Mouse (Mus musculus) neural tube, embryonic 12.5 days (tissue): Measurements from ENCODE around the gene Acp7. TPM values are rescaled to one million over a fixed set of nuclear protein-coding genes. Genes with fewer than 3 reads are reported as not detected.

ENCODE experiments used
- ATAC-seq: fragments of 200-750 bp; cut with Nextera tagmentation; 2 replicates; pipeline ENCODE4 v1.8.0; 2017; ENCODE audit warnings: low read depth, mild to moderate bottlenecking, moderate TSS enrichment, moderate library complexity; ENCODE audit not compliant: low FRiP score
- H3K27ac ChIP-seq: fragments of 300-500 bp; sonication (generic); 2 replicates; pipeline ENCODE4 v1.5.1; 2016
- H3K27me3 ChIP-seq: fragments of 300-500 bp; sonication (generic); replicated peaks from 2 replicates; pipeline ENCODE4 v1.6.1; 2016; ENCODE audit warnings: mild to moderate bottlenecking
- H3K36me3 ChIP-seq: fragments of 300-500 bp; sonication (generic); 2 replicates; pipeline ENCODE4 v1.6.1; 2016; ENCODE audit warnings: mild to moderate bottlenecking
- H3K4me1 ChIP-seq: fragments of 300-500 bp; sonication (generic); 2 replicates; pipeline ENCODE4 v1.6.1; 2016
- H3K4me2 ChIP-seq: fragments of 300-500 bp; sonication (generic); replicated peaks from 2 replicates; pipeline ENCODE4 v1.6.1; 2016; ENCODE audit warnings: mild to moderate bottlenecking
- H3K4me3 ChIP-seq: fragments of 300-500 bp; sonication (generic); 2 replicates; pipeline ENCODE4 v1.5.1; 2016
- H3K9ac ChIP-seq: fragments of 300-500 bp; sonication (generic); 2 replicates; pipeline ENCODE4 v1.6.1; 2016; ENCODE audit warnings: mild to moderate bottlenecking
- H3K9me3 ChIP-seq: fragments of 300-500 bp; sonication (generic); 2 replicates; pipeline ENCODE4 v1.6.1; 2016; ENCODE audit warnings: mild to moderate bottlenecking
- WGBS: fragments of 180-500 bp; shearing (Covaris S2); methylation state at CpG from one replicate; pipeline ENCODE4 v1.1.7; 2016; 5-methylcytosine and 5-hydroxymethylcytosine counted together
- polyA plus RNA-seq: library from polyadenylated mRNA; unstranded; fragments of >200 nt; fragmentation: Nextera tagmentation; extraction: Ambion mirVana; gene quantifications from 2 replicates; pipeline ENCODE4 v1.2.1, GENCODE M21; 2016

The Acp7 gene
- polyA plus RNA-seq, 1 experiment from 2014 or later = not detected

DNA sequence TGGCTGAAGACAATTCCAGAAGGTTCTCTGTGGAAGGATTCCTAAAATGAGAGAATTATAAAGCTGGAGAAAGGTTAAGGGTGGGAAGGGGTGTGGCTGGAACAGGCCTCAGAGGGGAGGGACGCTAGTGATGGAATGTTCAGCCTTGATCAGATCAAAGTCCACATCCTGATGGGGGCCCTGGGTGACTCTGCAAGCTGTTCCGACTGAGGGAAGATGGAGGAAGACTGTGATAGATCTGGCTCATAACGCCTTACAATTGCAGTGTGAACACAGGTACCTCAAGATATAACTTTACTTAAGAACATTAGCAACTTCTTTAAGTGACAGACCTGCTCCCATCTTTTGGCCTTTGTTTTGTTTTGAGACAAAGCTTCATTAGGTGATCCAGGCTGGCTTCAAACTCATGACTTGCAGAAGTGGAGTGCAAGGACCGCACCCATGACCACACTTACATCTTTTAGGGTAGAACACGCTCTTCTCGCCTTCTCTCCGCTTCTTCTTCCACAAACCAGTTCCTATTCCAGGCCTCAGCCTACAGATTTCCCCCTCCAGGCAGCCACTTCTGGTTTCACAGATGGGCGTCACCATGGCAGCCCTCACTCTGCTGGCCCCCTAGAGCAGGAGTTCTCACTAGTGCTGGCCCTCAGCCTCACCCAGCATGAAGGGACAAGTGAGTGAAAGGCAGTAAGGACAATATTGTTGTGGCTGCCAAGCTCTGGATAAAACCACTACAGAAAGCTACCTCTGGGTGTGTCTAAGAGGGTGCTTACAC is 47.4 kb downstream of the Acp7 start:
- 78% methylated on average over 8 of the region's 8 CpGs for WGBS
- peaks cover 45% of the 10 kb centered on the region for H3K4me1 ChIP-seq

GRCm38 (mm10) chr7:28582841-28583240 is 48.3 kb downstream of the Acp7 start:
- no peaks in the 10 kb centered on the region; the same call in 1 of the 2 replicates for H3K36me3 ChIP-seq
- H3K9me3 ChIP-seq = no peaks in the 10 kb centered on the region
- no peaks in the 10 kb centered on the region for H3K27me3 ChIP-seq
- no peak overlapping the region for H3K27ac ChIP-seq
- no peak for ATAC-seq
- no peak overlapping the region for H3K9ac ChIP-seq
- WGBS = 84% methylated on average over 11 of the region's 11 CpGs
- H3K4me2 ChIP-seq = no peak overlapping the region
- no peak overlapping the region for H3K4me3 ChIP-seq
- H3K4me1 ChIP-seq = peaks cover 38% of the 10 kb centered on the region

More for the DNA sequence above, 47.4 kb downstream of the Acp7 start:
- Histone ChIP-seq H3K4me3 (no peak overlapping the region), H3K27ac (no peak overlapping the region), H3K4me2 (no peak overlapping the region), H3K36me3 (no peaks in the 10 kb centered on the region; the same call in 1 of the 2 replicates), H3K9ac (no peak overlapping the region), H3K27me3 (no peaks in the 10 kb centered on the region), H3K9me3 (no peaks in the 10 kb centered on the region)
- ATAC-seq = no peak

GRCm38 (mm10) chr7:28581721-28582120 is 49.4 kb downstream of the Acp7 start:
- H3K4me2 ChIP-seq = no peak overlapping the region
- WGBS = 88% methylated on average over 4 of the region's 4 CpGs
- no peaks in the 10 kb centered on the region for H3K27me3 ChIP-seq
- no peak overlapping the region for H3K9ac ChIP-seq
- no peaks in the 10 kb centered on the region for H3K9me3 ChIP-seq
- no peaks in the 10 kb centered on the region; the same call in 1 of the 2 replicates for H3K36me3 ChIP-seq
- no peak overlapping the region for H3K27ac ChIP-seq
- peaks cover 27% of the 10 kb centered on the region for H3K4me1 ChIP-seq
- ATAC-seq = no peak
- H3K4me3 ChIP-seq = no peak overlapping the region

DNA sequence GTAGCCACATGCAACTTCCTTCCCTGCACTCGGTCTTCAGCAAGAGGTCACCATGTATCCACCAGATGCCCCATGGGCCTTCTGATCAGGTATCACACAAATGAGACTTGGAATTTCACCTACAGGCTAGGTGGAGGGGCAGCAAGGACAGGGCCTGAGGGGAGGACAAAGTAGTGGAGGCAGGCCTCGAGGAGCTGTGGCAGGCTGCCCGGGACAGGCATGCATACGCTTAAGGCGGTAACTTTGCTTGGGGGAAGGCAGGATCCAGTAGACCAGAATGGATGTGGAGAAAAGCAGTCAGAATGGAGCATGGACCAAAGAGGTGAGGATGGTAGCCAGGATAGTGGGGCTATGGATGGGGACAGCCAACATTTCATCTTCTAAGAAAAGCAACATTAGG is 51.3 kb downstream of the Acp7 start:
- Histone ChIP-seq H3K27me3 (no peaks in the 10 kb centered on the region), H3K36me3 (no peaks in the 10 kb centered on the region; the same call in 1 of the 2 replicates), H3K9me3 (no peaks in the 10 kb centered on the region), H3K9ac (no peak overlapping the region), H3K4me3 (no peak overlapping the region), H3K4me2 (no peak overlapping the region), H3K27ac (no peak overlapping the region), H3K4me1 (peaks cover 18% of the 10 kb centered on the region; the same call in 1 of the 2 replicates)
- WGBS = 85% methylated on average over 5 of the region's 5 CpGs
- ATAC-seq = no peak

DNA sequence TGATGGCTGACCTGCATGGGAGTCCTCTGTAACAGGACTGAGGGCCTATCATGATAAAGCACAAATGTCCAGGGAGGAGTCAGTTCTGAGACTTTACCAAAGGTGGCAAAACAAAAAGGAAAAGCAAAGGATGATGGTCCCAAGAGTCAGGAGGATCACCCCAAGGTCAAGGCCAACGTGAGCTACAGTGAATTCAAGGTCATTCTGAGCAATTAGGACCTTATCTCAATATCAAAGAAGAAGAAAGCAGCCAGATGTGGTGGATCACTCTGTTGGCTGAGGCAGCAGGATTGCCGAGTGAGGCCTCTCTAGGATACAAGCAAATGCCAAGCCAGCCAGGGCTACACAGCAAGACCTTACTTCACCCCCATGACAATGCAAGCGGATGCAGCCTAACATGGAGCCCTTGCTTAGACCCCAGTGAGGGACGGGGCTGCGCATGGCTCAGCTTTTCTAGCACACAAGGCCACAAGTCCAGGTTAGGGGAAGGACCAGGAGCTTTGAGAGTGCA is 52.5 kb downstream of the Acp7 start:
- 82% methylated on average over 5 of the region's 5 CpGs for WGBS
- Histone ChIP-seq H3K4me1 (peaks cover 8% of the 10 kb centered on the region; the same call in 1 of the 2 replicates), H3K27ac (no peak overlapping the region), H3K9me3 (no peaks in the 10 kb centered on the region), H3K4me3 (no peak overlapping the region), H3K9ac (no peak overlapping the region), H3K36me3 (no peaks in the 10 kb centered on the region; the same call in 1 of the 2 replicates), H3K4me2 (no peak overlapping the region), H3K27me3 (no peaks in the 10 kb centered on the region)
- no peak for ATAC-seq

DNA sequence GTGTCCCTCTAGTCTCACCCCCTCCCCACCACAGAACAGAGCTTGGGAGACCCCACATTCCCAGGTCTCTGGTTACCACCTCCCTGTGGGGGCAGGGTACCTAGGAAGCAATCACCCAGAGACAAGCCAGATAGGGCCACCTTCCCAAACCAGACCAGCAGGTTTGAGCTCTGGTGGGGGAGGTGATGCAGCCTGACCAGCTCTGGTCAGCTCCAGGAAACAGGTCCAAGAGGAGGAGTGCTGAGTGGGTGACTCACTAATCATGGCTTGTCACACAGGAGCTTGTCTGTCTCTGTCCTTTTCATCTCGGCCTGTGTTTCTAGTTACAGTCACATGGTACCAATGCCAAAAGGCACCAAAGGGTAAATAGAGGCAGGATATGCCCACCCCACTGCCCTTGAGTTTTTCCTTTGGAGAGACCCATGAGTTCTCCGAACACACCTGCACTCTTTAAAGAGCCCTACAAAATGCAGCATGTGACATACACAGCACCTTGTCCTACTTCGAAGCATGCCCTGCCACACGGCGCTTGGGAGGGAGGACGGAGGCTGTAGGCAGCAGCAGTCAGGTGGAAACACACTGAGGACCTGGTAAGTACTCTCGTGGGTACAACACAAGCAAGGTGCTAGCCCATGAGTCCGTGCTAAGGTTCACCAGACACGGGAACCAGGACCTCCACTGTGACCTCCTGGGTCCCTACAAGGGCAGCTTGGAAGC is 53.1 kb downstream of the Acp7 start:
- Histone ChIP-seq H3K27ac (no peak overlapping the region), H3K27me3 (no peaks in the 10 kb centered on the region), H3K4me2 (no peak overlapping the region), H3K9me3 (no peaks in the 10 kb centered on the region), H3K4me3 (no peak overlapping the region), H3K9ac (no peak overlapping the region), H3K36me3 (no peaks in the 10 kb centered on the region; the same call in 1 of the 2 replicates), H3K4me1 (peaks cover 8% of the 10 kb centered on the region; the same call in 1 of the 2 replicates)
- 89% methylated on average over 9 of the region's 9 CpGs for WGBS
- ATAC-seq = no peak

DNA sequence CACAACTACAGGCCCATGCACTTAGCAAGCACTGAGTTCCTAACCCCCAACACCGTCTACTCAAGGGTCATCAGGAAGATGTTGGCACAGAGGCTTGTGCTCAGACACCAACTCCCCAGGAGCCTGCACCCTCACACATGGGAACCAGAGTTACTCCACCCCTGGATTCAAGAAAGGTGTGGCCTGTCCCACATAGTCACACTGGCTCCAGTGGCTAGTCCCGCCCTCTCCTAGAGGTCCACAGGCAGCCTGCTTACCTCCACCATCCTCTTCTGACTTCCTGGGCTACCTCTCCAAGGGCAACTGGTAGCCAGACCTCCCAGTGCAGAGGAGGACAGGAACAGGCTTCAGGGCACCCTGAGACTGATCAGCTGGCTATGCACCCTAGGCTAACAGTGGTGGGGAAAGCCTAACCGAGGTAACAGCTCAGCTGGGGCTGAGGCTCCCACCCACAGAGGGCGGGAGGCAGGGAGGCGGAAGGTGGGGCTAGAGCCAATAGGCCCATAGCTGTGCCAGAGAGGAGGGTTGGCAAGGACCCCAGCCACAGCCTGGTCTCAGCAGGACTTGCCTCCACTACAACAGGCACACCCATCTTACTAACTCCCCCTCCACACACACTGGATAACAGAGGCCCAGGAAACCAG is 54.7 kb downstream of the Acp7 start:
- no peak for ATAC-seq
- Histone ChIP-seq H3K4me1 (peaks cover 14% of the 10 kb centered on the region; the same call in 1 of the 2 replicates), H3K9me3 (no peaks in the 10 kb centered on the region), H3K9ac (no peak overlapping the region), H3K36me3 (no peaks in the 10 kb centered on the region; the same call in 1 of the 2 replicates), H3K4me3 (no peak overlapping the region), H3K27me3 (no peaks in the 10 kb centered on the region), H3K4me2 (no peak overlapping the region), H3K27ac (no peak overlapping the region)
- 83% methylated on average over 5 of the region's 5 CpGs for WGBS

- ATAC-seq = no peak
- WGBS = 94% methylated on average over 11 of the region's 11 CpGs
Observed at GRCm38 (mm10) chr7:28575597-28575996, 55.5 kb downstream of the Acp7 start.

GRCm38 (mm10) chr7:28573236-28573635 is 57.9 kb downstream of the Acp7 start:
- ATAC-seq = no peak
- H3K36me3 ChIP-seq = peaks cover 8% of the 10 kb centered on the region; the same call in 1 of the 2 replicates
- peaks cover 13% of the 10 kb centered on the region; the same call in 1 of the 2 replicates for H3K4me1 ChIP-seq
- no peak overlapping the region for H3K9ac ChIP-seq
- 95% methylated on average over 3 of the region's 3 CpGs for WGBS
- H3K27ac ChIP-seq = no peak overlapping the region
- H3K4me2 ChIP-seq = no peak overlapping the region
- no peaks in the 10 kb centered on the region for H3K27me3 ChIP-seq
- no peaks in the 10 kb centered on the region for H3K9me3 ChIP-seq
- H3K4me3 ChIP-seq = no peak overlapping the region

More at GRCm38 (mm10) chr7:28575597-28575996, 55.5 kb downstream of the Acp7 start:
- Histone ChIP-seq H3K4me3 (no peak overlapping the region), H3K4me2 (no peak overlapping the region), H3K27ac (no peak overlapping the region), H3K4me1 (peaks cover 21% of the 10 kb centered on the region; the same call in 1 of the 2 replicates), H3K9ac (no peak overlapping the region), H3K9me3 (no peaks in the 10 kb centered on the region), H3K36me3 (no peaks in the 10 kb centered on the region), H3K27me3 (no peaks in the 10 kb centered on the region)

GRCm38 (mm10) chr7:28572689-28573088 is 58.4 kb downstream of the Acp7 start:
- WGBS = 89% methylated on average over 5 of the region's 5 CpGs
- peaks cover 13% of the 10 kb centered on the region; the same call in 1 of the 2 replicates for H3K4me1 ChIP-seq

GRCm38 (mm10) chr7:28570982-28571682 is 60.0 kb downstream of the Acp7 start:
- 52% methylated on average over 5 of the region's 5 CpGs for WGBS
- Histone ChIP-seq H3K4me2 (no peak overlapping the region), H3K4me3 (no peak overlapping the region), H3K9me3 (no peaks in the 10 kb centered on the region), H3K27me3 (no peaks in the 10 kb centered on the region), H3K27ac (no peak overlapping the region), H3K36me3 (peaks cover 28% of the 10 kb centered on the region), H3K9ac (no peak overlapping the region), H3K4me1 (peaks cover 13% of the 10 kb centered on the region; the same call in 1 of the 2 replicates)
- ATAC-seq = no peak

More at GRCm38 (mm10) chr7:28572689-28573088, 58.4 kb downstream of the Acp7 start:
- Histone ChIP-seq H3K27me3 (no peaks in the 10 kb centered on the region), H3K4me3 (no peak overlapping the region), H3K9me3 (no peaks in the 10 kb centered on the region), H3K36me3 (peaks cover 13% of the 10 kb centered on the region), H3K27ac (no peak overlapping the region), H3K4me2 (no peak overlapping the region), H3K9ac (no peak overlapping the region)
- no peak for ATAC-seq
